Mouse (Mus musculus): ENCODE measurements around the gene Gm45837.
A peak's percentile ranks its signal among the peaks of the same experiment; 100 is the strongest.

The Gm45837 gene

GRCm38 (mm10) chr7:101393015-101393414, 17.7 kb upstream of the Gm45837 start:
- no peak for DNase-seq

- no peak for DNase-seq
These were observed 16.8 kb upstream of the Gm45837 start for GRCm38 (mm10) chr7:101393694-101394504.

GRCm38 (mm10) chr7:101394569-101394968, 16.1 kb upstream of the Gm45837 start:
- no peak for DNase-seq

- DNase-seq: no peak
These were observed 15.2 kb upstream of the Gm45837 start for GRCm38 (mm10) chr7:101395471-101395870.

- DNase-seq: no peak
These were observed 13.5 kb upstream of the Gm45837 start for GRCm38 (mm10) chr7:101397175-101397574.

GRCm38 (mm10) chr7:101401510-101401909, 9.2 kb upstream of the Gm45837 start:
- DNase-seq: peak in 1 of 2 experiments; percentile 27

GRCm38 (mm10) chr7:101403831-101404230, 6.9 kb upstream of the Gm45837 start:
- no peak for DNase-seq

GRCm38 (mm10) chr7:101412796-101413195, 2.1 kb downstream of the Gm45837 start:
- peak; percentile 88 to 95 for DNase-seq

- no peak for DNase-seq
These were observed 3.5 kb downstream of the Gm45837 start for GRCm38 (mm10) chr7:101414209-101414608.

- no peak for DNase-seq
These were observed 4.2 kb downstream of the Gm45837 start for GRCm38 (mm10) chr7:101414661-101415511.

GRCm38 (mm10) chr7:101415512-101416100, 4.9 kb downstream of the Gm45837 start:
- DNase-seq: no peak

GRCm38 (mm10) chr7:101416391-101416790, 5.7 kb downstream of the Gm45837 start:
- DNase-seq: no peak

GRCm38 (mm10) chr7:101419013-101419770, 8.5 kb downstream of the Gm45837 start:
- peak in 1 of 2 experiments; percentile 29 for DNase-seq

- peak; percentile 26 to 37 for DNase-seq
These were observed 10.8 kb downstream of the Gm45837 start, which contains the start of gene Pde2a for GRCm38 (mm10) chr7:101421529-101421928. Gene Pde2a (plus strand): TSS chr7:101421691.

- no peak for DNase-seq
These were observed 11.4 kb downstream of the Gm45837 start for GRCm38 (mm10) chr7:101422069-101422468.

- DNase-seq: no peak
These were observed 12.0 kb downstream of the Gm45837 start for GRCm38 (mm10) chr7:101422646-101423045.

GRCm38 (mm10) chr7:101423970-101424369, 13.3 kb downstream of the Gm45837 start:
- DNase-seq: no peak

GRCm38 (mm10) chr7:101426692-101427091, 16.0 kb downstream of the Gm45837 start:
- DNase-seq: no peak

- peak; percentile 35 to 62 for DNase-seq
These were observed 17.1 kb downstream of the Gm45837 start for GRCm38 (mm10) chr7:101427736-101428135.

GRCm38 (mm10) chr7:101435038-101435437, 24.4 kb downstream of the Gm45837 start:
- no peak for DNase-seq

- DNase-seq: no peak
These were observed 27.2 kb downstream of the Gm45837 start for GRCm38 (mm10) chr7:101437876-101438275.

GRCm38 (mm10) chr7:101443093-101443492, 32.4 kb downstream of the Gm45837 start:
- DNase-seq: no peak

Data from cerebellum, postnatal 14 days (tissue).